Mouse (Mus musculus) neutrophil, adult 5-6 weeks (primary cell): ENCODE results near the gene Dgkz. TPM values are rescaled to one million over a fixed set of nuclear protein-coding genes. Genes with fewer than 3 reads are reported as not detected.

Source experiments
- ATAC-seq: fragments of 151-379, 151-347 bp; 2 replicates; pipeline ENCODE4 v1.8.0; 2017; ENCODE audit warnings: mild to moderate bottlenecking, moderate TSS enrichment; ENCODE audit not compliant: insufficient number of reproducible peaks, poor library complexity, low FRiP score, severe bottlenecking; ENCODE audit errors: extremely low read depth
- total RNA-seq: library from RNA; stranded (forward); fragments of 200-1000 nt; gene quantifications from 2 replicates; pipeline ENCODE4 v1.2.3, GENCODE M21; 2017

Dgkz gene
- total RNA-seq, 1 experiment from 2014 or later, result 137 TPM

GRCm38 (mm10) chr2:91947397-91948150 is 28.1 kb downstream of the Dgkz start:
- peak; percentile 68 for ATAC-seq

GRCm38 (mm10) chr2:91946836-91947235 is 28.8 kb downstream of the Dgkz start:
- ATAC-seq, result no peak

- ATAC-seq, result no peak
Measured at GRCm38 (mm10) chr2:91945483-91945882, 30.2 kb downstream of the Dgkz start, which contains the start of gene Gm9821. TSS of gene Gm9821 (plus strand) at chr2:91945703.

GRCm38 (mm10) chr2:91944170-91944950 is 31.3 kb downstream of the Dgkz start:
- peak; percentile 59 for ATAC-seq

- no peak for ATAC-seq
Measured at GRCm38 (mm10) chr2:91942356-91942755, 33.3 kb downstream of the Dgkz start.

- no peak for ATAC-seq
Measured at GRCm38 (mm10) chr2:91939303-91939935, 36.2 kb downstream of the Dgkz start.

GRCm38 (mm10) chr2:91936154-91936553 is 39.5 kb downstream of the Dgkz start:
- ATAC-seq, result no peak

- no peak for ATAC-seq
Measured at GRCm38 (mm10) chr2:91934826-91935525, 40.7 kb downstream of the Dgkz start.

- no peak for ATAC-seq
Measured at GRCm38 (mm10) chr2:91934016-91934415, 41.6 kb downstream of the Dgkz start.

- ATAC-seq, result no peak
Measured at GRCm38 (mm10) chr2:91933471-91933870, 42.2 kb downstream of the Dgkz start.

- no peak for ATAC-seq
Measured at GRCm38 (mm10) chr2:91932737-91933350, 42.8 kb downstream of the Dgkz start.

- ATAC-seq, result no peak
Measured at GRCm38 (mm10) chr2:91932160-91932711, 43.4 kb downstream of the Dgkz start, which contains the start of gene Mdk. TSS of gene Mdk (minus strand) at chr2:91932297.

GRCm38 (mm10) chr2:91931328-91932159 is 44.1 kb downstream of the Dgkz start:
- ATAC-seq, result no peak

- ATAC-seq, result no peak
Measured at GRCm38 (mm10) chr2:91930761-91931291, 44.8 kb downstream of the Dgkz start.

GRCm38 (mm10) chr2:91929936-91930335 is 45.7 kb downstream of the Dgkz start:
- ATAC-seq, result no peak

GRCm38 (mm10) chr2:91929455-91929854 is 46.2 kb downstream of the Dgkz start:
- no peak for ATAC-seq
